Mouse (Mus musculus) heart, adult 2 months (tissue): ENCODE results near the gene Spata20. TPM values are rescaled to one million over a fixed set of nuclear protein-coding genes. Genes with fewer than 3 reads are reported as not detected.

ENCODE experiments used
- DNase-seq, 2 experiments: peaks; one replicate each; pipeline ENCODE4 v3.0.0; 2021
- H3K27ac ChIP-seq: fragments of 200-600 bp; 2 replicates; pipeline ENCODE4 v1.8.1; 2022
- H3K27me3 ChIP-seq: fragments of 200-500 bp; 2 replicates; pipeline ENCODE4 v1.6.1; 2012; ENCODE audit warnings: mild to moderate bottlenecking, low read length, inconsistent platforms, mixed read lengths; ENCODE audit not compliant: control insufficient read depth, insufficient read depth
- H3K36me3 ChIP-seq: fragments of 200-500 bp; 2 replicates; pipeline ENCODE4 v1.6.1; 2012; ENCODE audit warnings: low read length, inconsistent platforms; ENCODE audit not compliant: control insufficient read depth, insufficient read depth
- H3K4me1 ChIP-seq: fragments of 200-500 bp; 2 replicates; pipeline ENCODE4 v1.6.1; 2011; ENCODE audit warnings: low read length; ENCODE audit not compliant: control insufficient read depth, insufficient read depth
- H3K4me3 ChIP-seq: fragments of 200-600 bp; 2 replicates; pipeline ENCODE4 v1.8.1; 2022
- H3K79me2 ChIP-seq: fragments of 200-500 bp; replicated peaks from 2 replicates; pipeline ENCODE4 v1.6.1; 2012; ENCODE audit warnings: mild to moderate bottlenecking, inconsistent platforms, low read length, moderate library complexity, mixed read lengths; ENCODE audit not compliant: control insufficient read depth, insufficient read depth
- H3K9ac ChIP-seq: fragments of 200-500 bp; 2 replicates; pipeline ENCODE4 v1.6.1; 2012; ENCODE audit warnings: low read depth, mild to moderate bottlenecking, control low read depth, inconsistent platforms, low read length, mixed read lengths
- CTCF ChIP-seq: fragments of 200-600 bp; IDR thresholded peaks from 2 replicates; pipeline ENCODE4 v1.8.1; 2022; ENCODE audit warnings: antibody characterized with exemption, mild to moderate bottlenecking, moderate library complexity
- EP300 ChIP-seq: fragments of 200-500 bp; IDR thresholded peaks from 2 replicates; pipeline ENCODE4 v1.6.1; 2011; ENCODE audit warnings: low read depth, low read length, control low read depth; ENCODE audit not compliant: insufficient read depth
- POLR2A ChIP-seq: fragments of 200-500 bp; IDR thresholded peaks from 2 replicates; pipeline ENCODE4 v1.6.1; 2011; ENCODE audit warnings: mild to moderate bottlenecking, low read depth, low read length, control low read depth; ENCODE audit not compliant: insufficient read depth
- WGBS: fragments of 180-500 bp; shearing (Covaris S2); methylation state at CpG from one replicate; pipeline ENCODE4 v1.1.7; 2018; 5-methylcytosine and 5-hydroxymethylcytosine counted together
- intact Hi-C: fragments of 180-260 bp; cut with DNase I; formaldehyde crosslinking; loops from one replicate; pipeline ENCODE4 v1.15.1; 2025
- polyA plus RNA-seq: library from polyadenylated mRNA; depleted of rRNA; stranded (reverse); fragments of >200 nt; gene quantifications from 2 replicates; pipeline ENCODE4 v1.2.3, GENCODE M21; 2012
- total RNA-seq, 2 experiments: library from RNA; stranded (reverse); gene quantifications; 2 replicates each; pipeline ENCODE4 v1.2.3; 2021

The Spata20 gene
- total and polyA plus RNA-seq, 3 experiments, result 0.23 to 1.3 (median 0.52) TPM

GRCm38 (mm10) chr11:94508976-94509375, 23.0 kb upstream of the Spata20 start:
- no peak for DNase-seq
- no peak overlapping the region for H3K27ac ChIP-seq
- no peak overlapping the region for H3K4me3 ChIP-seq
- intact Hi-C loops, result no loop called here
- H3K4me1 ChIP-seq, result no peaks in the 10 kb centered on the region
- no peaks in the 10 kb centered on the region; the same call in 1 of the 2 replicates for H3K27me3 ChIP-seq
- H3K36me3 ChIP-seq, result no peaks in the 10 kb centered on the region
- no peaks in the 10 kb centered on the region for H3K79me2 ChIP-seq
- 73% methylated on average over 10 of the region's 10 CpGs for WGBS
- no peak for TF ChIP-seq CTCF
- TF ChIP-seq POLR2A, result no peak
- no peak for TF ChIP-seq EP300
- H3K9ac ChIP-seq, result no peak overlapping the region

- WGBS, result 76% methylated on average over 8 of the region's 8 CpGs
- intact Hi-C loops, result no loop called here
- DNase-seq, result no peak
- no peak overlapping the region for H3K4me3 ChIP-seq
- H3K27me3 ChIP-seq, result no peaks in the 10 kb centered on the region
- TF ChIP-seq EP300, result no peak
- TF ChIP-seq POLR2A, result no peak
- TF ChIP-seq CTCF, result no peak
- H3K36me3 ChIP-seq, result no peaks in the 10 kb centered on the region
- no peaks in the 10 kb centered on the region for H3K79me2 ChIP-seq
- H3K27ac ChIP-seq, result no peak overlapping the region
- H3K4me1 ChIP-seq, result peaks cover 7% of the 10 kb centered on the region
- no peak overlapping the region for H3K9ac ChIP-seq
These were observed 15.5 kb upstream of the Spata20 start for GRCm38 (mm10) chr11:94501482-94501881.

- peaks cover 7% of the 10 kb centered on the region for H3K4me1 ChIP-seq
- no peak overlapping the region for H3K9ac ChIP-seq
- no peak overlapping the region for H3K4me3 ChIP-seq
- no peak for TF ChIP-seq CTCF
- no peak for TF ChIP-seq EP300
- TF ChIP-seq POLR2A, result no peak
- H3K27ac ChIP-seq, result no peak overlapping the region
- WGBS, result 55% methylated on average over 8 of the region's 8 CpGs
- no peaks in the 10 kb centered on the region for H3K36me3 ChIP-seq
- H3K79me2 ChIP-seq, result no peaks in the 10 kb centered on the region
- intact Hi-C loops, result no loop called here
- H3K27me3 ChIP-seq, result no peaks in the 10 kb centered on the region
- no peak for DNase-seq
These were observed 14.4 kb upstream of the Spata20 start for GRCm38 (mm10) chr11:94500362-94500761.

- Histone ChIP-seq H3K79me2 (no peaks in the 10 kb centered on the region), H3K9ac (peak within 1 kb of the TSS; percentile 50), H3K4me3 (peak within 1 kb of the TSS; percentile 36), H3K27me3 (no peaks in the 10 kb centered on the region), H3K36me3 (no peaks in the 10 kb centered on the region), H3K27ac (no peak within 1 kb of the TSS; the same call in 1 of the 2 replicates), H3K4me1 (peaks cover 7% of the 10 kb centered on the region)
- TF ChIP-seq EP300 (no peak), CTCF (no peak), POLR2A (no peak)
- DNase-seq, result peak in 1 of 2 experiments; percentile 40
- intact Hi-C loops, result no loop called here
- under 1% methylated on average over 26 of the region's 26 CpGs for WGBS
These were observed 13.7 kb upstream of the Spata20 start, which contains the start of gene Epn3 for GRCm38 (mm10) chr11:94499661-94500152. Gene Epn3, minus strand, starts transcription at chr11:94499974.

GRCm38 (mm10) chr11:94499035-94499434, 13.1 kb upstream of the Spata20 start:
- Histone ChIP-seq H3K27me3 (no peaks in the 10 kb centered on the region), H3K79me2 (no peaks in the 10 kb centered on the region), H3K4me3 (no peak overlapping the region; the same call in 1 of the 2 replicates), H3K36me3 (no peaks in the 10 kb centered on the region), H3K4me1 (peaks cover 7% of the 10 kb centered on the region), H3K27ac (no peak overlapping the region), H3K9ac (no peak overlapping the region)
- intact Hi-C loops, result no loop called here
- WGBS, result 6% methylated on average over 2 of the region's 2 CpGs
- TF ChIP-seq POLR2A (no peak), CTCF (no peak), EP300 (no peak)
- no peak for DNase-seq

GRCm38 (mm10) chr11:94498093-94498996, 12.4 kb upstream of the Spata20 start:
- peak overlapping the region; percentile 55 for H3K9ac ChIP-seq
- TF ChIP-seq POLR2A (peak; percentile 32; the same call in 1 of the 2 replicates), CTCF (no peak), EP300 (0 out of 2 replicates have a peak, but pooled peaks have one; percentile 26)
- peak; percentile 56 to 57 for DNase-seq
- intact Hi-C loops, result no loop called here
- H3K27me3 ChIP-seq, result no peaks in the 10 kb centered on the region
- H3K36me3 ChIP-seq, result no peaks in the 10 kb centered on the region
- peaks cover 7% of the 10 kb centered on the region for H3K4me1 ChIP-seq
- peak overlapping the region; percentile 61 for H3K27ac ChIP-seq
- H3K79me2 ChIP-seq, result no peaks in the 10 kb centered on the region
- peak overlapping the region; percentile 26; the same call in 1 of the 2 replicates for H3K4me3 ChIP-seq
- 23% methylated on average over 19 of the region's 19 CpGs for WGBS
